Mouse (Mus musculus): ENCODE data around the gene Gm4450.
A peak's percentile ranks its signal among the peaks of the same experiment; 100 is the strongest.
"Not testable (repeated sequence)": the region's sequence is repeated elsewhere in the genome, so short reads cannot be mapped to it uniquely, and the experiment has no call there.

The Gm4450 gene

GRCm38 (mm10) chr3:98457026-98457425 is at the start of gene Gm4450:
Gene Gm4450, minus strand, starts transcription at chr3:98457126.
- not testable (repeated sequence) for DNase-seq (ENCODE audit: low spot score in 2 of 2)

- DNase-seq (ENCODE audit: low spot score in 2 of 2): not testable (repeated sequence)
These were observed 40.5 kb upstream of the Gm4450 start for GRCm38 (mm10) chr3:98497401-98497800.

GRCm38 (mm10) chr3:98496762-98497161 is 39.8 kb upstream of the Gm4450 start:
- not testable (repeated sequence) for DNase-seq (ENCODE audit: low spot score in 2 of 2)

- DNase-seq (ENCODE audit: low spot score in 2 of 2): not testable (repeated sequence)
These were observed 38.1 kb upstream of the Gm4450 start for GRCm38 (mm10) chr3:98495055-98495454.

- DNase-seq (ENCODE audit: low spot score in 2 of 2): not testable (repeated sequence)
These were observed 37.3 kb upstream of the Gm4450 start for GRCm38 (mm10) chr3:98494184-98494583.

- DNase-seq (ENCODE audit: low spot score in 2 of 2): not testable (repeated sequence)
These were observed 14.6 kb upstream of the Gm4450 start for GRCm38 (mm10) chr3:98471499-98471898.

GRCm38 (mm10) chr3:98471057-98471456 is 14.1 kb upstream of the Gm4450 start:
- not testable (repeated sequence) for DNase-seq (ENCODE audit: low spot score in 2 of 2)

- not testable (repeated sequence) for DNase-seq (ENCODE audit: low spot score in 2 of 2)
These were observed 12.4 kb upstream of the Gm4450 start for GRCm38 (mm10) chr3:98469323-98469722.

- DNase-seq (ENCODE audit: low spot score in 2 of 2): not testable (repeated sequence)
These were observed 3.1 kb downstream of the Gm4450 start for GRCm38 (mm10) chr3:98453786-98454185.

- DNase-seq (ENCODE audit: low spot score in 2 of 2): not testable (repeated sequence)
These were observed 13.0 kb downstream of the Gm4450 start for GRCm38 (mm10) chr3:98443924-98444323.

- DNase-seq (ENCODE audit: low spot score in 2 of 2): not testable (repeated sequence)
These were observed 13.7 kb downstream of the Gm4450 start for GRCm38 (mm10) chr3:98443149-98443779.

GRCm38 (mm10) chr3:98442245-98442644 is 14.7 kb downstream of the Gm4450 start:
- not testable (repeated sequence) for DNase-seq (ENCODE audit: low spot score in 2 of 2)

GRCm38 (mm10) chr3:98435030-98435429 is 21.9 kb downstream of the Gm4450 start:
- no peak for DNase-seq (ENCODE audit: low spot score in 2 of 2)

GRCm38 (mm10) chr3:98434088-98434816 is 22.7 kb downstream of the Gm4450 start:
- DNase-seq (ENCODE audit: low spot score in 2 of 2): no peak

GRCm38 (mm10) chr3:98428928-98429525 is 27.9 kb downstream of the Gm4450 start:
- no peak for DNase-seq (ENCODE audit: low spot score in 2 of 2)

- DNase-seq (ENCODE audit: low spot score in 2 of 2): no peak
These were observed 28.5 kb downstream of the Gm4450 start for GRCm38 (mm10) chr3:98428449-98428775.

GRCm38 (mm10) chr3:98427600-98428448 is 29.1 kb downstream of the Gm4450 start:
- peak; percentile 45 to 75 for DNase-seq (ENCODE audit: low spot score in 2 of 2)

GRCm38 (mm10) chr3:98427260-98427599 is 29.7 kb downstream of the Gm4450 start:
- DNase-seq (ENCODE audit: low spot score in 2 of 2): no peak

GRCm38 (mm10) chr3:98426749-98427148 is 30.2 kb downstream of the Gm4450 start:
- DNase-seq (ENCODE audit: low spot score in 2 of 2): no peak

- no peak for DNase-seq (ENCODE audit: low spot score in 2 of 2)
These were observed 34.0 kb downstream of the Gm4450 start for GRCm38 (mm10) chr3:98422926-98423325.

GRCm38 (mm10) chr3:98419786-98420070 is 37.2 kb downstream of the Gm4450 start:
- no peak for DNase-seq (ENCODE audit: low spot score in 2 of 2)
